Mouse (Mus musculus): Measurements from ENCODE around the gene Gcm1.

Gene Gcm1

DNA sequence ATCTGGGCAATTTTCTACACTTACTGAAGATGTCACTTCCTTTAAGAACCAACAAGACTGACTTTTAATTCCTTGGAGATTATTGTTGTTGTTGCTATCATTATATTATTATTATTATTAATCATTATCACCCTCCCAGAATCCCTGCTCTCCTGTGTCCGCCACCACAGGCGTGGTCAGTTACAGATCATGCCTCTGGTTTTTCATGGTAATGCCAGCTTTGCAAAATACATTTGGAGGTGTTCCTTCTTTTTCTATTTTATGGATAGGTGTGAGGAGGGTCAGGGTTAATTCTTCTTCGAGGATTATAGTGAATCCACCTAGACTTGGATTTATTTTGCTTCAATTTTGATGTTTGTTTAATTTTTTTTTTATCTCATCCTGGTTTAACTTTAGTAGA is 23.5 kb downstream of the Gcm1 start:
- no peak for TF ChIP-seq GATA4 (IDR thresholded peaks at IDR 0.05; ENCODE audit: insufficient replicate concordance, low read length)

DNA sequence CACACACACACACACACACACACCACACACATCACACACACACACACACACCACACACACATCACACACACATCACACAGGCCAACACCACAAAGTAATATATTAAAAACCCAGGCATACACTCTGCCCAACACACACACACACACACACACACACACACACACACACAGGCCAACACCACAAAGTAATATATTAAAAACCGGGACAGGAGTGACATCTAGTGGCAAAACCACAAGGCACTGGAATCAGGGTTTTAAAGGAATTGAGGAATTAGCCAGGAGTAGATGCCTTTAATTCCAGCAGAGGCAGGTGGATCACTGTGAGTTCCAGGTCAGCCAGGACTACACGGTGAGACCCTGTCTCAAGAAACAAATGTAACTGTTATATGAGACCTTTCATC is 26.5 kb downstream of the Gcm1 start:
- no peak for TF ChIP-seq GATA4 (IDR thresholded peaks at IDR 0.05; ENCODE audit: insufficient replicate concordance, low read length)

DNA sequence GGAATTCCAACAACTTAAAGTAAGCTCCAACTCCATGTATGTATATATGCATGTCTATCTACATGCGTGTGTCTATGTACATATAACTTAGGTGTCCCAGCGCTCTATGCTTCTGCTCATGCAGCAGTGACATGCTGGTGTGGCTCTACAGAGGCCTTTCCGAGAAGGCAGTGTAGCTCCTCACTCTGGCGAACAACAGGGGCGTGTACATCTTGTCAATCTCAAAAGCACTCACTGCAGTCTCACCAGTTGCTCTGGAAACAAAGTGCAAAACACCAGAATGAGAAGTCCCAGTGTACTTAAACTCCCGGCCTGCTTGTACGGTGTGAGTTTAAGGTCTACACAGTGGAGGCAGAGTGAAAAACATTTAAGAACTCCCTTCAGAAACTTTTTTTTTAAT is 30.1 kb downstream of the Gcm1 start:
- TF ChIP-seq GATA4 (IDR thresholded peaks at IDR 0.05; ENCODE audit: insufficient replicate concordance, low read length): no peak

DNA sequence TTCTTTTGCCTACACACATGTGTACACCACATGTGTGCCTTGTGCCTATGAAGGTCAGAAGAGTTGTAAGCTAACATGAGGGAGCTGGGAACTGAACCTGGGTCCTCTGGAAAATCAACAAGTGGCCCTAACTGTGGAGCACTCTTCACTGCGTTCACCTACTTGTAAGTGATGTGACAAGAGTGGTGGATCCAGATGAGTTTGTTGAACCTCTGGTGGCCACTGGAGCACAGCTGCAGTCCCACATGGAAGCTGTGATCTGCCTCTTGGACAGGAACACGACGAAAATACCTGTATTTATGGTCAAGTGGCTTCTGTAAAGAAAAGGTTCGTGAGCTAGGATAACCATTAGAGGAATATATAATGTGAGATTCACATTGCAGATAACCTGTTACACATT is 32.6 kb downstream of the Gcm1 start:
- TF ChIP-seq GATA4 (IDR thresholded peaks at IDR 0.05; ENCODE audit: insufficient replicate concordance, low read length): no peak

DNA sequence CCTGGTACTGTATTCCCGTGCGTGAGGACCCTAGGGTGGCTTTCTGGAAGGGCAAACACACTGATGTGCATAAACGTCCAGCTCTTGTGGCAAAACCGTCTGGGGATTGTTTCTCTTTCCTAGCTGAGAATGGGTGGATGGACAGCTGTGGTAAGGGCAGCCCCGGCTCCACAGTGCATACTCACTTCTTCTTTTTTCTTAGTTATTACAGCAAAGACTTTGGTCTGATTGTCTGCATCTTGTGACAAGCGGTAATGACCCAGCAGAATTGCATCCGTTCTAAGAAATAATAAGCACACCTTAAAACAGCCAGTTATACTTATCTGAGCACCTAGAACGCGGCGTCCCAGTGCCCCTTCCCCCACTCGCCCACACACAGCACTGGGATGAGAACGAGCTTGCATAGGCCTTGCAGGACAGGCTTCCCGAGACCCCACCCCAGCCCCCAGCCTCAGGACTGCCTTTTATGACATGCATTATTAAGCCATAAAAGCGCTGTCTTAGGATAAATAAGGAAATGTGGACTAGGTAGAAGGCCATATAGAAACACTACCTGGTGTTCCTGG is 34.1 kb downstream of the Gcm1 start:
- TF ChIP-seq GATA4 (IDR thresholded peaks at IDR 0.05; ENCODE audit: insufficient replicate concordance, low read length): no peak

DNA sequence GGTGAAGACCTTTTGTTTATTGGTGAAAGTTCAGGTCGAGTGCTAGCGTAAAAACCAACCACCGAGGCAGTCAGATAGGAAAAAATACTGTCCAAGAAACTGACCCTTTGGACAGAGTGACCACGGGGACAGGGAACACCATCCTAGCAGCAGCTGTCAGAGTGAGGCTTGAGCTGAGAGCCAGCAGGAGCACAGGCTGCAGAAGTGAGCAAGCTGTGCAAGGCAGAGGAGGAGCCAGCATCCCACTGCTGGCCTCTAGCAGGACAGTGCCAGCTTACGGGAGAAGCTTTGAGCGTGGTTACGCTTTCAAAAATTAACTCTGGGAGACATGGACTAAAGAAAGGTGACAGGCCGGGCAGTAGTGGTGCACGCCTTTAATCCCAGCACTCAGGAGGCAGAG is 36.0 kb downstream of the Gcm1 start:
- TF ChIP-seq GATA4 (IDR thresholded peaks at IDR 0.05; ENCODE audit: insufficient replicate concordance, low read length): no peak

DNA sequence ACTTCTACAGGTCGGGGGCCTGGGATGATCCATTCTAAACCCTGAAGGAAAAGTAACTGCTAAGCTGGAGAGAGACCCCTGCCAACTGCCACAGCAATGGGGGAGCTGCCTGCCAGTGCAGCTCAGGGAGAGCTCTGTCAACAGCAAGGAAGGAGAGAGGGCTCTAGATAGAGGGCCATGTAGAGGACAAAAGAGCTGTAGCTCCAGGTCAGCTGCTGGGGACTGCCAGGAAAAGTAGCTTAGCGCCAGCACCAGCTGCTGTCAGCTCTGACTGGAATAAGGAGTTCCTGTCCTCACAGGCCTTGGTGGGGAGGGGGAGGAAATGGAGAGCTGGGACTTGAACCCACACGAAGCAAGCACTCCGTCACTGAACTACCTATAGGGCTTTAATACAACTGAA is 36.8 kb downstream of the Gcm1 start:
- TF ChIP-seq GATA4 (IDR thresholded peaks at IDR 0.05; ENCODE audit: insufficient replicate concordance, low read length): no peak

DNA sequence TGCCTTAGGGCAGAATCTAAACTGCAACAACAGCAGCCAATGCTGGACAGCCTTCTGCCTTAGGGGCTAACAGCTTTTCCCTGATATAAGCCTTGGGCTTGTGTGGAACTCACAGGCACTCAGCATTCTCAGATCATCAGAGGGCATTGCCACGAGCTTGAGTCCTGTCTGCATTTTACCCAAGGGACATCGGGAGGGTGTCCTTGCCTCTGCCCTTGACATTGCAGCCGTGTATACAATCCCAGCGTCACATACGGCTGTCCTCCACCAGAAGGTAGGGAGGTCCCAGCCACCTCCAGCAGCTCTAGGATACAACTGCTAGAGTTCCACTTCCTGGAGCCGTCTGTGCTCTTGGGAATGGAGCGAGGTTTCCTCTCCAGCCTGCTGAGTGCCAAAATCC is 37.2 kb downstream of the Gcm1 start:
- no peak for TF ChIP-seq GATA4 (IDR thresholded peaks at IDR 0.05; ENCODE audit: insufficient replicate concordance, low read length)

DNA sequence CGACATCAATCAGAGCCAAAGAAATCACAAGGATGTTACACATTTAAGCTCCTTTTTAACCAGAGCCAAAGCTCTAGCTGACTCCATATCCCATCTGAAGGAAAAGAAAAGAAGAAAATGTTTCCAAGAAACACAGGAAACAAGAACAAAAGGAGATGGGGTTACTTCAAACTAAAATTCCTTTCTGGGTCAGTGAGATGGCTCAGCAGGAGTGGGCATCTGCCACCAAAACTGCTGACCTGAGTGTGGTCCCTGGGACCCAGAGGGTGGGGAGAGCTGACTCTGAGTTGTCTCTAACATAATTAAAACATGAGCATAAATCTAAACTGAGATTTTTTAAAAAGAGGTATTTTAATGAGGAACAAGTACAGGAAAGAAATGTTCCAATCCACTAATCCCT is 38.2 kb downstream of the Gcm1 start:
- TF ChIP-seq GATA4 (IDR thresholded peaks at IDR 0.05; ENCODE audit: insufficient replicate concordance, low read length): no peak

DNA sequence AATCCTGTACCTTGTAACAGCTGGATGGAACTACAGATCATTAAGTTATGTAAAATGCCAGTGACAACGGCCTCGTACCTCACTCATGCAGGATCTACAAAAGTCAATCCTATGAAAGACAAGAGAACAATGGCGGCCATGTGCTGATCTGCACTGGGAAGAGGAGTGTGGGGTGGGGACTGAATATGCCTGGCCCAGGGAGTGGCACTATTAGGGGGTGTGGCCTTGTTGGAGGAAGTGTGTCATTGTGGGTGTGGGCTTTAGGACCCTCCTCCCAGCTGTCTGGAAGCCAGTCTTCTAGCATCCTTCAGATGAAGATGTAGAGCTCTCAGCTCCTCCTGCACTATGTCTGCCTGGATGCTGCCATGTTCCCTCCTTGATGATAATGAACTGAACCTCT is 38.9 kb downstream of the Gcm1 start:
- TF ChIP-seq GATA4 (IDR thresholded peaks at IDR 0.05; ENCODE audit: insufficient replicate concordance, low read length): no peak

DNA sequence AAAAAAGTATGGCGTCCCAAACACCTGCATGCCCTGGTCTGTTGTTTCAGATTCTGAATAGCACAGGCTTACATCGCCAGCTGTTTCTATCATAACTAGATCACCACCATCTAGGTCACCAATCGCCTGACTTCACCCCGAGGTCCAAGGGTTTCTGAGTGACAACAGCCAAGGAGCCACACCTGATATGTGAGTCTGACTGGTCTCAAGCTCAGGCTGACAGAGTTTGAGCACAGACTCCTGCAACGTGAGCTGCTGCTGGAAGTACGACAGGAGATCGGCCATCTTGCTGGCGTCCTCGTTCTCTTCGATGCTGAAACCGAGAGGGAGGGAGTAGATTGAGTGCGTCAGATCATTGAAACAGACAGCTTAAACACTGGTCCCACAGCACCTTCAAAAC is 44.0 kb downstream of the Gcm1 start:
- no peak for TF ChIP-seq GATA4 (IDR thresholded peaks at IDR 0.05; ENCODE audit: insufficient replicate concordance, low read length)

DNA sequence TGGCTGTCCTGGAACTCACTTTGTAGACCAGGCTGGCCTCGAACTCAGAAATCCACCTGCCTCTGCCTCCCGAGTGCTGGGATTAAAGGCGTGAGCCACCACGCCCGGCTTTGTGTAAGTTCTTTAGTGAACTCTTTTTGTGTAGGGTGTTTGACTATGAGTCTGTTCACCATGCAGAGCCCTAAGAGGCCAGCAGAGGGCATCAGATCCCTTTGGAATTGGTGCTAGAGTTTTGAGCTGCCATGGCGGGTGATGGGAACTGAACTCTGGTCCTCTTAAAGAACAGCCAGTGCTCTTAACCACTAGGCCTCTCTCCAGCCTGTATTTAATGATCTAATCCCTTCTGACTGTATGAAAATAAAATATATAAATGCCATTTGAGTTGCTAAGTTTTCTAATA is 44.7 kb downstream of the Gcm1 start:
- no peak for TF ChIP-seq GATA4 (IDR thresholded peaks at IDR 0.05; ENCODE audit: insufficient replicate concordance, low read length)

DNA sequence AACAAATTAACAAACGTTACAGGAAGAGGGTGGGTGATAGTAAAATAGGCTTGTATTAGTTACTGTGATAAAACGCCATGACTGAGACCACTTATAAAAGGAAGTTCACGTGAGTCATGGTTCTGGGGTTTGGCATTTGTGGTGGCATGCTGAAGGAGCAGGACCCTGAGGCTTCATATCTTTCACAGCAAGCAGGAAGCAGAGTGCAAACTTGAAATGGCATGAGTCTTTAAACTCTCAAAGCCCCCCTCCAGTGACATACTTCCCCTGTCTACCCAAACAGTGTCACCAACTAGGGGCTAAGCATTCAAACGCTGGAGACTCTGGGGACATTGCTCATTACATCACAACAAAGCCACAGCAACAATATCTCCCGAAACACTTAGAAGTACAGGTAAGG is 49.2 kb downstream of the Gcm1 start:
- no peak for TF ChIP-seq GATA4 (IDR thresholded peaks at IDR 0.05; ENCODE audit: insufficient replicate concordance, low read length)

DNA sequence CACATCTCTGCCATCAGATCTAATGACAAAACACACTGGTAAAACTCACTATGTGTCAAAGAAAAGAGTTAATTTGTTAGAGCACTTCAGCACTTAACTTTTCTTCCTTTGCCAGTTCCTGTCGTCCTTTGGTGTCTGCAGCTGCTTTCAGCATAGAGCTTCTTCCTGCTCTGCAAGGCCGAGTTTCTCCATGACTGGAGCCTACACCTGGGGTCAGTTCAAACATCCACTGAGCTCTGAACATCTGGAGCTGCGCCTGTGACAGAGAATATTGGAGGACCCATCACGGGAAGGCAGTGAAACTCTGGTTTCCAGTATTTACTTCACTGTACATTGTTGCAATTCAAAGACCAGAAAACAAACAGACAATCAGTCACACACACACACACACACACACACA is 49.7 kb downstream of the Gcm1 start:
- TF ChIP-seq GATA4 (IDR thresholded peaks at IDR 0.05; ENCODE audit: insufficient replicate concordance, low read length): no peak

DNA sequence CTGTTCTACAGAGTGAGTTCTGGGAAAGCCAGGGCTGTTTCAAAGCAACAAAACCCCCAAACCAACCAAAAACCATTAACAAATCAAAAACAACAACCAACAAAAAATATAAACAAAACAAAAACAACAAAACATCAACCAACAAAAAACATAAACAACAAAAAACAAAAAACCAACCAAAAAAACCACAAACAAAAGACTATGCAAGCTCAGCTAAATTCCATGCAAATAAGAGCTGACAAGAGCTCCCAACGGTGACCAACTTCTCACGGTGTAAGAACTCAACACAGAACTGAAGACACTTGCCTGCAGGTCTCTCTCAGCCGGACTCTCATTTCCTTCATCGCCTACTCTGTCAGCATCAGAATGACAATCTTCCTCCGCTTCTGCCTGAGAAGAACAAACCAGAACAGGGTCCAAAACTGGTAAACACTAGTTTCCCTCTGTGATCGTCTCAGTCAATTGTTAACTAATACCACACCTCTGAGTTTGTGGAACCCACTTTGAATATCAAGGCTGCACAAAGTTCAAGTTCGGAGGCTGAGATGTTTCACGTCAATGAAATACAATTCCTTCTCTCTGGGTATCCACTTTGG is 52.3 kb downstream of the Gcm1 start:
- TF ChIP-seq GATA4 (IDR thresholded peaks at IDR 0.05; ENCODE audit: insufficient replicate concordance, low read length): no peak

DNA sequence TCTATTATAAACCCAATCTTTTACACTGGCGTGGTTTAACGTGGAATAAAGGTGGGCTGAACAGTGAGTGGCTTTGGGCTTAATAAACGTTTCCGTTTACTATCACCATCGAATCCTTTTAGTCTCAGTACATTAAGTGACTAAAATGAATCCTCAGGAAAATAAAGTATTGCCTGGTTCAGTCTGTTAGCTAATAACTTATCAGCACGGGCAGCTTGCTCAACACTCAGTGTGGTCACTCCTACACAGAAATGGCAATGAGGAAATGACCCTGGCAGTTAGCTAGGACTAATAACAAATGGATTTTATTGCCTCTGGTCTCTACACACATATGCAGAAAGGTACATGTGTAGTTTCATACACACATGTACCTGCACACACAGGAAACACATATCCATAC is 53.2 kb downstream of the Gcm1 start:
- peak; percentile 55; the same call in 1 of the 2 replicates for TF ChIP-seq GATA4 (IDR thresholded peaks at IDR 0.05; ENCODE audit: insufficient replicate concordance, low read length)

DNA sequence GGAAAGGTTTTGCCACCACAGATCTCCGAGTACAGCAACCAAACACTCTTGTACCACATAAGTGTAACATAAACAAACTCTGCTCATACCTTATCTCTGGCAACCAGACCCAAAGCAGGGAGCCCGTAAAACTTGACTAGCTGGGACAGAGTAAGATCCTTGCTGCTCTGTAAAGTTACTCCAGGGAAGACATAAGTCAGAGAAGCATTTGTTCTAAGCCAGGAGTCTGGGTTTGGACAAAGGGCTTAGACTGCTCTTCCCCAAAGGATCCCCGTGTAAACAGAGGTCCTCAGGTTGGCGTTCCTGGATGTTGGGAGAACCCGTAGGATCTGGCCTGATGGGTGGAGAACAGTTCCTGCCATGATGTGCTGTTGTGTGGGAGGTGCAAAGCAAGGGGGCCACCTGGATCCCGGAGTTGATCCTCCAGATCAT is 53.8 kb downstream of the Gcm1 start:
- TF ChIP-seq GATA4 (IDR thresholded peaks at IDR 0.05; ENCODE audit: insufficient replicate concordance, low read length): no peak
